Mouse (Mus musculus): ENCODE measurements around the gene Ntm. TPM values are rescaled to one million over a fixed set of nuclear protein-coding genes. Genes with fewer than 3 reads are reported as not detected.

The Ntm gene
- 61.4 and 65.7 TPM in 2 replicates for polyA plus RNA-seq (2015; fragmentation: Nextera tagmentation; extraction: Ambion mirVana)

DNA sequence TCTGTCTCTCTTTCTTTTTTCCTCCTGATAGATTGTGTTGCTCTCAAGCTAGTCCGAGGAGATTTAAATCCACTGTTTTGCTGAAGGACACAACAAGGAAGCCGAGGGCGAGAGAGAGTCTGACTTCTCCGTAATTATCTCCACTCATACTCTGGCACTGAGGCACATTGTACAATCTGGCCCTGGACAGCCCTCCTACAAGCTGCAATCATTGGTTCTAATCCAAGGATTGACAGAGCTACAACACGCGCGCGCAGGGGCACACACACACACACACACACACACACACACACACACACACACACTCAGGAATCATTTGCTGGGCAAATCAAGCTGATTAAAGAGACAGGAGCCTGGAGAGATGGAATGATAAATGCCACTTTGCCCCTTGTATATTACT lies at the start of gene Ntm:
Ntm (minus strand) TSS at position 164 of the 400 bp plus-strand sequence.
- Histone ChIP-seq H3K27ac (peak within 1 kb of the TSS; percentile 45), H3K9ac (peak within 1 kb of the TSS; percentile 59), H3K4me3 (peak within 1 kb of the TSS; percentile 45), H3K9me3 (replicated peaks) (no peaks in the 10 kb centered on the region), H3K27me3 (peaks cover 12% of the 10 kb centered on the region; the same call in 1 of the 2 replicates), H3K4me2 (peak within 1 kb of the TSS; percentile 75), H3K36me3 (ENCODE audit: poor library complexity, severe bottlenecking) (no peaks in the 10 kb centered on the region), H3K4me1 (peaks cover 27% of the 10 kb centered on the region)
- ATAC-seq, result peak; percentile 89
- WGBS, result under 1% methylated on average over 8 of the region's 8 CpGs

DNA sequence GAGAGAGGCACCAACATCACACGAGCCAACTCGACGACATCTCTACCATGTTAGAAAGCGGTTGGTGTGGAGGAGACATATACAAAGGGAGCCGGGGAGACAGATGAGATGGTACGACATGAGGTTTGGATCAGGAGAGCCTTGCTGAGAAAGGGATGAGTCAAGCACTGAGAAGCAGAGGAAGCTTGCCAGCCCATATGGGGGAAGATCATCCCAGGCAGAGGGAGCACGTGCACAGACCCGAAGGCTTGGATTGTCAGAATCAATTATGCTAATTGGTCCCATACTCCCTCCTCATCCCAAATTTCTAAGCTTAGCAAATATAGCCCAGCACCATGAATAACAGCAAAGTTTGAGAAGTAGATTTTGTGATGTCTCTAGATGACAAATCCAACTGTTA lies 42.8 kb upstream of the Ntm start:
- Histone ChIP-seq H3K4me2 (no peak overlapping the region), H3K9ac (no peak overlapping the region), H3K27me3 (no peaks in the 10 kb centered on the region), H3K36me3 (ENCODE audit: poor library complexity, severe bottlenecking) (no peaks in the 10 kb centered on the region), H3K9me3 (replicated peaks) (no peaks in the 10 kb centered on the region), H3K27ac (no peak overlapping the region), H3K4me3 (no peak overlapping the region), H3K4me1 (no peaks in the 10 kb centered on the region; the same call in 1 of the 2 replicates)
- no peak for ATAC-seq
- 88% methylated on average over 8 of the region's 8 CpGs for WGBS

DNA sequence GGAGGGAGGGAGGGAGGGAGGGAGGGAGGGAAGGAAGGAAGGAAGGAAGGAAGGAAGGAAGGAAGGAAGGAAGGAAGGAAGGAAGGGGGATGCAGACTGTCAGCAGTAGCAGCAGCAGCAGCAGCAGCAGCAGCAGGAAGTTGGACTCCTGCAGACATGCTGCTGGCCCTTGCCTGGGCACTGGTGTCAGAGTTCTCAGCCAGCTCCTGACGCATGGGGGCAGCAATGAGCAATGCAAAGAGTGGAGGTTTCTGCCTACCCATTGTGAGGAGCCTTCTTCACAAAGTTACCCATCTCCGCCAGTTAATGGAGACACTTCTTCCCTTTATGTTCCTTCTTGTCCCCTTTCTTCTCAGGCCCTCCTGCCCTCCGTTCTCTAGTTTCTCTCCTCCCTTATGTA lies 40.7 kb upstream of the Ntm start:
- Histone ChIP-seq H3K9me3 (replicated peaks) (no peaks in the 10 kb centered on the region), H3K36me3 (ENCODE audit: poor library complexity, severe bottlenecking) (no peaks in the 10 kb centered on the region), H3K4me3 (no peak overlapping the region), H3K27me3 (no peaks in the 10 kb centered on the region), H3K4me1 (no peaks in the 10 kb centered on the region; the same call in 1 of the 2 replicates), H3K9ac (no peak overlapping the region), H3K4me2 (no peak overlapping the region), H3K27ac (no peak overlapping the region)
- WGBS, result 30% methylated on average over 3 of the region's 3 CpGs
- ATAC-seq, result no peak

DNA sequence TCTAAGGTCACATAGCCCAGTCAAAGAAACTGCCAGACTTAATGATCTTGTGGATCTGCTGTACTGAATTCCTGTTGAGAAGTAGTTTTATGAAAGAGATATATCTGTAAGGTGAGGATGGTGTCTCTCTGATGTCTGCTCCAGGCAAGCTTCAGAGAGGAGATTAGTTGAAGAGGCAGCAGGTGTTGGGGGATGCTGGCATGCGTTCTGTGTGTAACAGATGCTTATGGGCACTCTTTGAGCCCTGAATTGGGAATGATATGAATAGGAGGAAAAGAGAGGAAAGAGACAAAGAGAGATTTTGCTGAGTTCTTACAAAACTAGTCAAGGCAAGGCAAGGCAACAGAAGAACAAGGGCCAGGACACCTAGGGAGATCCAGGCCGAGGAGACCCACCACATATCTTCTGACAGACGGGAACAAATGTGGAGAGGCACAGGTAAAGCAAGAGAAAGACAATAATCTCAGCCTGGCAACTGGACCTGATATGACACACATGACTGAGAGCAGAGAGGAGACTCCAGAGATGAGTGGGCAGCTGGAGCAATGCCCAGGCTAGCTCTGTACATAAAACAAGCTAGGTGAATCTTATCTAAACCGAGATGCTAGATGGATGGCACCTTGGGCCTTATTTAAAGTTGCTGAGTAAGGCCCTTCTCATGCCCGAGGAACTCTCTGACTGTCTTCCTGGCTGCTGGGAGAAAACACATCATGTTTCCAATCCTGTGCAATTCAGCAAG lies 18.4 kb upstream of the Ntm start:
- Histone ChIP-seq H3K4me1 (no peaks in the 10 kb centered on the region), H3K27me3 (no peaks in the 10 kb centered on the region), H3K36me3 (ENCODE audit: poor library complexity, severe bottlenecking) (no peaks in the 10 kb centered on the region), H3K27ac (no peak overlapping the region), H3K4me3 (no peak overlapping the region), H3K4me2 (no peak overlapping the region), H3K9ac (no peak overlapping the region), H3K9me3 (replicated peaks) (no peaks in the 10 kb centered on the region)
- WGBS, result 77% methylated on average over 5 of the region's 5 CpGs
- ATAC-seq, result no peak

DNA sequence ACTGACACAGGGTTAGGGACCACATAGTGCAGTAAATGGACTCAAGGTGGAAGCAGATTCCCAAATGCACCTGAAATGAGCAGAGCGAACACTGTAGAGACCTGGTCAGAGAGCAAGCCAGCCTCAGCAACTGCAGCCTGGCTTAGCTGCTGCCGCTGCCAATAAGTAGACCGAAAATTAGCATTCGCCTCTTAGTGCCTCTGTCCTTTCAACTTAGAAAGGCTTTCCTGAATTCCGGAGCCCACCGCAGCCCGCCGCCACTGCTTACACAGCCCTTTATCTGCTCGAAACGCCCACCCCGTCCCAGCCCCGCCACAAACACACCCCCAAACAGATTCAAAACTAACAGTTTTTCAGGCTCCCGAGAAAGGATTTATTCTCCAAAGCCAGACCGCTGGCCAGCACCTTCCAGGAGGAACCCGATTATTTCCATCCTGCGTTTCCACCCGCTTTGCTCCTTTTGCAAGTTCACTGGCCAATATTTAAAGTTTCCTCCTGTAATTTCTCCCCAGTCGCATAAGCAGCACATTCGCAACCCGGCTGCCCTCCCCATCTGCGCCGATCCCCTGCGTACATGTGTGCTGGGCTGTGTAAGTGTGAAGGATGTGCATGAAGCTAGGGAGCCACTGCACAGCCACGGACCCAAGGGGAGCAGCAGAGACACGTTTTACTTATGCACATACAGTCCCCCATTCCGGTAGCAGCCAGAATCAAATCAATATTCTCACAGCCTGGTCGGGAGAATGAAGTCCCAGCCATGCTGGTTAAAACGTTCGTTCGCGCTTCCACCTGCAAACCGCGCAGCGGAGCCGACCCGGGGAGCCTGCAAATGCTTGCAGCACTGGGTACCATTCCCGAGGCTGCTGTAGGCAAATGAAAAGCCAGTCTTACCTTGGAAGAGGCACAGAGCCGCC lies 730 bp downstream of the Ntm start:
- peak; percentile 80 for ATAC-seq
- peaks cover 12% of the 10 kb centered on the region; the same call in 1 of the 2 replicates for H3K27me3 ChIP-seq
- H3K9me3 ChIP-seq (replicated peaks), result no peaks in the 10 kb centered on the region
- peak overlapping the region; percentile 75 for H3K4me2 ChIP-seq
- peak overlapping the region; percentile 45 for H3K27ac ChIP-seq
- 1% methylated on average over 38 of the region's 38 CpGs for WGBS
- peak overlapping the region; percentile 59 for H3K9ac ChIP-seq
- H3K36me3 ChIP-seq (ENCODE audit: poor library complexity, severe bottlenecking), result no peaks in the 10 kb centered on the region
- peaks cover 22% of the 10 kb centered on the region for H3K4me1 ChIP-seq
- peak overlapping the region; percentile 45 for H3K4me3 ChIP-seq

DNA sequence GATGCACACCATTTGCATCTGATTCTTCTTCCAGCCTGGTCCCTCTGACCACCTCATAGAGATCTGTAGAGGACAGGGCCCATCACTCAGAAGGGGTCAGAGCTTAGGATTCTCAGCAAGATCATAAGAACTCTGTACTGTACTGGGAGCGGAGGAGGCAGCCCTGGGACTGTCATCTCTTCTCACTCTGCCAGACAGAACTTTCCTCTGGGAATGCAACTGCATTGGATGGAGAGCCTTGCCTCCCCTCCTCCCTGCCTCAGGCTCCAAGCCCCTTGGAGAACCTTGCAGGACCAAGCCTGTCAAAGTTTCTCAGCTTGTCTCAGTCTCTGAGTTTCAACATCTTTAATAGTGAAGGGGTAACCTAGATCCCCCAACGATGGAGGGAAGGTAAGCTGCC lies 1.4 kb downstream of the Ntm start:
- whole genome bisulfite sequencing, result 35% methylated on average over 2 of the region's 2 CpGs

DNA sequence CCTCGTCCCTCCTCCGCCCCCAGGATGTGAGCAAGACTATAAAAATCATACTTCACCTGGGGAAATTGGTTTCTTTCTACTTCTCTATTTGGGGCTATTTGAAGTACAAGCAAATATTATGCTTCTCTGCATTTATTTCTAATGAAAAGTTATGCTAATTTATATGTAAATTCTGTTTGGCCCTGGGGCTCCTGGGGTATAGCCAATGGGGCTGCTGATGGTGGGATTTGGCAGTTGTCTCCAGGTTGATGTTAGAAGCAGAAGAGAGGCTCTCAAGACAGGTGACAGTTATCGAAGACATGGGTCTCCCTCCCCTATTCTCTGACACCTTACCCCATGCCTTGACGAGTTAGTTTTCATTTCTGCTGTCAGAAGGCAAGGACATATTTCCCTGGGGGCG lies 2.2 kb downstream of the Ntm start:
- WGBS, result 75% methylated on average over 5 of the region's 5 CpGs
- no peak for ATAC-seq
- Histone ChIP-seq H3K36me3 (ENCODE audit: poor library complexity, severe bottlenecking) (no peaks in the 10 kb centered on the region), H3K9ac (no peak overlapping the region), H3K27ac (no peak overlapping the region), H3K9me3 (replicated peaks) (no peaks in the 10 kb centered on the region), H3K4me3 (no peak overlapping the region; the same call in 1 of the 2 replicates), H3K4me2 (peak overlapping the region; percentile 75), H3K4me1 (peaks cover 28% of the 10 kb centered on the region), H3K27me3 (peaks cover 9% of the 10 kb centered on the region; the same call in 1 of the 2 replicates)

More for the DNA sequence above, 1.4 kb downstream of the Ntm start:
- no peaks in the 10 kb centered on the region for H3K36me3 ChIP-seq (ENCODE audit: poor library complexity, severe bottlenecking)
- H3K9me3 ChIP-seq (replicated peaks), result no peaks in the 10 kb centered on the region
- peak overlapping the region; percentile 59 for H3K9ac ChIP-seq
- peak overlapping the region; percentile 45 for H3K4me3 ChIP-seq
- H3K4me1 ChIP-seq, result peaks cover 28% of the 10 kb centered on the region
- H3K27ac ChIP-seq, result no peak overlapping the region
- peak overlapping the region; percentile 75 for H3K4me2 ChIP-seq
- H3K27me3 ChIP-seq, result peaks cover 9% of the 10 kb centered on the region; the same call in 1 of the 2 replicates
- no peak; the same call in 1 of the 2 replicates for ATAC-seq

DNA sequence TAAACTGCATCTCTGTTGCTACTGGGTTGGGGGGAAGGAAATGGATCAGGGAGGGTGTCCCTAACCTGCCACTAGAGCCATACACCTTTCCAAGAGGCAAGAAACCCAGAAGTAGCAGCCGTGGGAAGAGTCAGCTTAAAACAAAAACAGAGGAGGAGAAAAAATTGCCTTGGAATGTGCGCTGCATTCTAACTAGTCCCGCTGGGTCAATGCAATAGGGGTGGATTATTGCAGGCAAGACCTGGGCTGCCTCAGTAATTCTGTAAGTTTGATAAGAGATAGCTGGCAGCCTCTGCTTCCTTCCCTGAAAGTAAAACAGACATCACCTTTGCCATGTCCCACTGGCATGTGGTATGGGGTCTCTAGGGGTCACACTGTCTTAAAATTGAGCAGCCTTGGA lies 2.7 kb downstream of the Ntm start:
- Histone ChIP-seq H3K4me3 (no peak overlapping the region), H3K27ac (0 out of 2 replicates have a peak overlapping the region, but pooled peaks have one; percentile 3), H3K27me3 (peaks cover 9% of the 10 kb centered on the region; the same call in 1 of the 2 replicates), H3K36me3 (ENCODE audit: poor library complexity, severe bottlenecking) (no peaks in the 10 kb centered on the region), H3K9ac (no peak overlapping the region), H3K9me3 (replicated peaks) (no peaks in the 10 kb centered on the region), H3K4me1 (peaks cover 28% of the 10 kb centered on the region), H3K4me2 (peak overlapping the region; percentile 75)
- ATAC-seq, result no peak
- 22% methylated on average over 3 of the region's 3 CpGs for WGBS

DNA sequence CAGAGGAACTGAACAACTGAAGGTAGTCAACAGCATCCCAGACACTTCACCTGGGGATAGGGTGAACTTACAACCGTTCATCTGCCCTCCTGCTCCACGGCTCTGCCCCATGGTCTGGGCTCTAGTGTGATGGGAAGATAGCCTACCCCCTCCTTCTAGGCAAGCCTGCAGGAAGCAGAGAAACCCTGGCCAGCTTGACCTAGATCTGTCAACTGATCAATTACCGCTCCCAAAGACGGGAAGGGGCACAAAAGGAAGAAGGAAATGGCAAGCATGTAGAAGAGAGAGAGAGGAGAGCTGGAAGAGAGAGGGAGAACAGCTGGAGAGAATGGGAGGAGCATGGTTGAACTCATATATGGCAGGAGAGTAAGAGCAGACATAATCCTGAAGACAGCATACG lies 6.0 kb downstream of the Ntm start:
- 73% methylated on average over 5 of the region's 5 CpGs for WGBS
- Histone ChIP-seq H3K9ac (no peak overlapping the region), H3K9me3 (replicated peaks) (no peaks in the 10 kb centered on the region), H3K4me1 (peaks cover 27% of the 10 kb centered on the region), H3K27ac (no peak overlapping the region), H3K4me2 (no peak overlapping the region), H3K36me3 (ENCODE audit: poor library complexity, severe bottlenecking) (no peaks in the 10 kb centered on the region), H3K4me3 (no peak overlapping the region), H3K27me3 (peaks cover 9% of the 10 kb centered on the region; the same call in 1 of the 2 replicates)
- no peak for ATAC-seq

DNA sequence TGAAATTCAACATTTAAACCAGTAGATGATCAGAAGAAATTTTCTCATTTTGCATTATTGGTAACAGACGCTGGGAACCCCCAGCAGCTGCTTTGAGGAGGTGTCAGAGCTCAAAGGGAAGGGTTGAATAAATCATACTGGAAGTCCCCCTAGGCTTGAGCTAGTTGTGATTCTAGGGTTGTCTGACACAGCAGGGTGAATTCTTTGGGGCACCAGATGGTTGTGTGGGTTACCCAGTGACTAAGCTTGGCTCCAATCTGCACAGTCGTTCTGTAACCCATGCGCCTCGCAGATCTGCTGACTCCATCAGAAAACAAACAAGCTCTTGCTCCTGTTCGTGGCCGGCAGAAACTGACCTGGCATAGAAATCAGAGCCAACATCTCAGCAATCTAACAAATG lies 8.9 kb downstream of the Ntm start:
- H3K27ac ChIP-seq, result no peak overlapping the region
- no peaks in the 10 kb centered on the region for H3K36me3 ChIP-seq (ENCODE audit: poor library complexity, severe bottlenecking)
- no peak overlapping the region for H3K4me3 ChIP-seq
- H3K9me3 ChIP-seq (replicated peaks), result no peaks in the 10 kb centered on the region
- WGBS, result 83% methylated on average over 6 of the region's 6 CpGs
- H3K9ac ChIP-seq, result no peak overlapping the region
- ATAC-seq, result no peak
- H3K4me2 ChIP-seq, result no peak overlapping the region
- peaks cover 8% of the 10 kb centered on the region for H3K4me1 ChIP-seq
- no peaks in the 10 kb centered on the region for H3K27me3 ChIP-seq

DNA sequence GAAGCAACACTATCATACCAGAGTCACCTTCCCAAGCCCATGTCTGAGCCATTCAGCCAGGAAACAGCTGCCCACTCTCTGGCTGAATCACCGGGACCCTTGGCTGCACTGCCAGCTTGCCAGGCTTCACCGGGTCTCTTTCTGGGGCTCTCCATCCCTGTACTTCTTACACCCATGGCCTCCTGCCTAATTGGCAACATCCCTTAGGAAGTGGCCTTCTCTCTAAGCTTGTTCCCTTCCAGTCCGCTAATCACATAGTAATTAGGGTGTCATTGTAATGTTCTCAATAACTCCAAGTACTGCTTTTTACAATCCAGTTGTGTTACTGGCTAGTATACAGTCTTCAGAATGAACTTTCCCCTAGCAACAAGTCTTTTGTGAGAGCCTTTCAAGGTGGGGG lies 13.9 kb downstream of the Ntm start:
- peak; percentile 61 for ATAC-seq
- 21% methylated on average over 3 of the region's 3 CpGs for WGBS
- Histone ChIP-seq H3K27ac (no peak overlapping the region), H3K4me3 (no peak overlapping the region), H3K36me3 (ENCODE audit: poor library complexity, severe bottlenecking) (no peaks in the 10 kb centered on the region), H3K9me3 (replicated peaks) (no peaks in the 10 kb centered on the region), H3K4me2 (no peak overlapping the region), H3K27me3 (no peaks in the 10 kb centered on the region; the same call in 1 of the 2 replicates), H3K4me1 (peaks cover 4% of the 10 kb centered on the region; the same call in 1 of the 2 replicates), H3K9ac (no peak overlapping the region)
